Mouse (Mus musculus): ENCODE measurements around the gene 9530068E07Rik.

The 9530068E07Rik gene

DNA sequence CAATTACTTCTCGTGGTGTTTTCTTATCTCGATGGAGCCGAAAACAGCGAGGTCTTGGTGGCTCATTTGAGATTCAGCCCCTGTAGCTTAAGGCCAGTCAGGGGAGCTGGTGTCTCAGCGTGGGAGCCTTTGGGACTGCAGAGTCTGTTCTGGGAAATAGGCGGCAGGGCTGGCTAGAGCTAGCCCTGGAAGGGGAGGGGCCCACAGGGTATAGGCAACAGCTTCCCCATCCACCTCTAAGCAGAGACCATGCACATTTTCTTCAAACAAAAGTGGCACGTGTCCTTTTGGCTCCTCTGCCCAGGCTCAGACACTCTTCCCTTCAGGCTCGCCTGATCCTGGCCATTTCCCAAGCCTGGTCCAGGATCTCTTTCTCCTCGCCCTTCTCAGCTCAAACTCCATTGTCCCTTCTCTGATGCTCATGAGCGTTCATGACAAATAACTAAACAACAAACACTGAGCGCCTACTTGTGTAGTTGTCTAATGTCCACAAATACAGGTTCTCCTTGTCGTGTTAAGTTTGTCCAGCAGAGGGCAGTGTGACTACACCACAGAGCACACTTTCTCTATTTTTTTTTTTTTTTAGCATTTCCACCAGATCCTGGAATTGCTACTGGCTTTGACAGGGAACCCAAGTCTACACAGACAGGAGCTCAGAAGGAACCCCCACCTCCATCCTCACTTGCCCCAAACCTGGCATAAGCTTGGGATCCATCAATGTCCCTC lies 25.0 kb downstream of the 9530068E07Rik start:
- DNase-seq (ENCODE audit: low spot score) = peak; percentile 87

- DNase-seq (ENCODE audit: low spot score) = no peak
Observed at GRCm38 (mm10) chr11:52429440-52429839, 33.2 kb downstream of the 9530068E07Rik start.

GRCm38 (mm10) chr11:52431594-52431993 lies 35.4 kb downstream of the 9530068E07Rik start:
- DNase-seq (ENCODE audit: low spot score) = no peak

DNA sequence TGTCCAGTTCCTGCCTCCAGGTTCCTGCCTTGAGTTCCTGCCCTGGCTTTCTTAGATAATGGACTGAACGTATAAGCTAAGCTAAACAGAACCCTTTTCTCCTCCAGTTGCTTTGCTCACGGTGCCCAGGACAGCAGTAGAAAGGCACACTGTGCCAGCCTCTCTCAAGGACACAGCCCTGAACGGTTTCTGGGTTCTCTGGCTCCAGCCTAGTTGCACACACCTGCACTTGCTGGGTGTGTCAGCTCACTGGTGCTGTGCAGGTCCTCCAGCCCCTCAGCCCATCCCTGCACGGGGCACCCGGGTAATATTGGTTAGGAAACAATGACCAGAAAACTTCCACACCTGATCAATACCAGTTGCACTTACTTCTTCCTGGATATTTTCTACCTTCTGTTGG lies 35.9 kb downstream of the 9530068E07Rik start:
- DNase-seq (ENCODE audit: low spot score) = no peak

GRCm38 (mm10) chr11:52433076-52433796 lies 37.0 kb downstream of the 9530068E07Rik start:
- no peak for DNase-seq (ENCODE audit: low spot score)

- no peak for DNase-seq (ENCODE audit: low spot score)
Observed at GRCm38 (mm10) chr11:52433797-52434195, 37.6 kb downstream of the 9530068E07Rik start.

DNA sequence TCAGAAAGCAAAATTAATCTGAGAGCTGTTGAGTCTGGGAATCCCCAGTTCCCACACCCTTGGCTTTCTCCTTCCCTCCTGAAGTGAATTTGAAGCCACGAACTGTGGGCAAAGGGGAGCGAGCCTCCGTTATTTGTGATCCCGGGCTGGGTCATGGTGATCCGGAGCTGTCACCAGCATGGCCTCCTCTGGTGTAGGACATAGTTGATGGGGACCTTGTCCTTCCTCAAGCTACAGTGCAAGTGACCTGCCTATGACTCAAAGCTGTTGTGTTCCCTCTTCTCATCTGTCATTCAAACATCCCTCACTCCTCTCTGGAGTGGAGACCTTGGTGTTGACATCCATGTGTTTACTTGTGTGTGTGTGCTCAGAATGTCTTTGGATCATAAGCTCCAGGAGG lies 39.2 kb downstream of the 9530068E07Rik start:
- no peak for DNase-seq (ENCODE audit: low spot score)

DNA sequence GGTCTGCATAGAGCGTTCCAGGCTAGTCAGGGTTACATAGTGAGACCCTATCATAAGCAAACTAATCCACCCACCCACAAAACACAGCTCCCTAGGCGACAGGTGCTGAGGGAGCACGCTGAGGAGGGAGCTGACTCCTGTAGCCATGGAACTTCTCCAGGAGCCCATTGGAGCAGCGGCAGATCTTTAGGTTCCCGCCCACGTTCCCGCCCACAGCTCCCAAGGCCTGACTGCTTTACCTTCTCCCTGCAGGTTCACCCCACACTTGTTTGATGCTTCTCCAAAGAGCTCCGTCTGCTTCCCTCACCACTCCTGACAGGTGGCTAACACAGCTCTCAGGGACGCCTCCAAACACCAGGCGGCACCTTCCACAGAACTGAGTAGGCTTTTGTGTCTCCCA lies 40.9 kb downstream of the 9530068E07Rik start:
- no peak for DNase-seq (ENCODE audit: low spot score)

- no peak for DNase-seq (ENCODE audit: low spot score)
Observed at GRCm38 (mm10) chr11:52441096-52441495, 44.9 kb downstream of the 9530068E07Rik start.

DNA sequence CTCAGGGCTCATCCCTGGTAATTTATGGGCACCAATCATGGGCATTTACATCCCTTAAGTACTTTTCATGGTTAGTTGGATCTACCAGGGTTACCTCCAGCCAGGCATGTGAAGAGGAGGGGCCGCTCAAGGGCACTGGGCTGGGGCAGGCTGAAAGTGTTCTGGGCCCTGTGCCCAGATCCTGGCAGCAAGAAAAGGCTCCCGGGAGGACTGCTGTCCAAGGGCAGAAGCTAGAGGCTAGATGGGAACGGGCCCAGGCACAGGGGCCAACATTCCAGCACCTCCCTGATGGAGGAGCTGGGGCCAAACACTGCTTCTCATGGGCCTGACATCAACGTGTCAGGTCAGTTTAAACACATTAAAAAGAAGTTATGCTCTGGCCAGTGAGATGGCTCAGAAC lies 51.0 kb downstream of the 9530068E07Rik start:
- DNase-seq (ENCODE audit: low spot score) = peak; percentile 71

- DNase-seq (ENCODE audit: low spot score) = no peak
Observed at GRCm38 (mm10) chr11:52449004-52449403, 52.8 kb downstream of the 9530068E07Rik start.

DNA sequence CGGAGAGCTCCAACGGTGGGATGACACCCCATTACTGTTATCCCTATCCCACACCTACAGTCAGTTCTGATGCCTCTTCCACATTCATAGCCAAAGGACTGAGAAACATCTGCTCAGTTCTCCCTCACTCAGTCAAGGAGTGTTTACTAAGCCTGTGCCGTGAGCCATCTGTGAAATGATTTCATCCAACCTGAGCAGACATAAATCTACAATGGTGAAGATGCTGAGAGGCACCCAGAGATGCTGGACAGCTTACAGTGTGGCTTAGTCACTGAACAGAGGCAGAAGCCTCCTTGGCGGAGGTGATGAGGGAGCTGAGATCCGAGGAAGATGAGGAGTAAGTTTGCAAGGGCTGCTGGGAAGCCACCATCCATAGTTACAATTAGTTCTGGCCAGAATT lies 62.1 kb downstream of the 9530068E07Rik start:
- DNase-seq (ENCODE audit: low spot score) = no peak
